Mouse (Mus musculus) retina, embryonic 14.5 days (tissue): ENCODE data around the gene 4933430I17Rik.

Source experiments
- DNase-seq: peaks from one replicate; pipeline ENCODE4 v3.0.0-alpha.2; 2015; ENCODE audit warnings: low spot score

4933430I17Rik gene

DNA sequence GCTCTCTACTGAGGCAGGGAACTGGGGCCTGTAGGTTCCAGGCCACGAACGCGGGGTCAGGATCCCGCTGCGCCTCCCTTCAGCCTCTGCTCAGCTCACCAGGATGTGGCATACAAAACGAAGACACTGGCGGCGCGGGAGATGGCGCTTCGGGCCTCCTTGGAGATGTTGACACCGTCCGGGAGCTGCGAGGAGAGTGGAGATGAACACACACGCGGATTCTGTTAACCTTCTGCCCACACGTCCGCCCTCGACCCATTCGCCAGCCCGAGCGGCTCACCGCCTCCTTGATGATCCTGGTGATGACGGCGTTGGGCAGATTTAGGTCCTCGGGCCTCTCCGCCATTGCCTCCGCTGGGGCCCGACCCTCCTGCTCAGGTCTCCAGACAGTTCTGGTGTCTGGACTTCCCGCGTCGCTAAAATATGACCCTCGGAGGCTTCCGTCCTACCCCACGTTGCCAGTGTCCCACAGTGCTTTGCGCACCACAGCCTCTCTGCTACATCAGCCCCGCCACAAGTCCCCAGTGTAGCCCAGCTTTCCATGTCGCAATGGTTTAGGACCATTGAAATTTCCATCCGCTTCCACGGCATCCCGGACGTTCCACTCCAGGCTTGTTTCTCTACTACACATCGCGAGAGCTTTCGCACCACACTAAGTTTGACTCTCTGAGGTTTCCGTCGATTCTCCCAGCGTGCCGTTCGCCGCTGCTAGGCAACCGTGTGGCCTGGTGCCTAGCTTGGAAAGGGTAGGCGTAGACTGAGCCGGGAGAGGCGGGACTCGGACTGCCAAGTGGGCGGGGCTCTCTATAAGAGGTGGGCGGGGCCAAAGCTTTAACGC, at the start of gene 4933430I17Rik, which contains the start of gene Pole3:
4933430I17Rik (plus strand) TSS at position 719 of the 838 bp plus-strand sequence.
Pole3 (minus strand) TSS at position 418 of the 838 bp plus-strand sequence.
- DNase-seq = peak; percentile 100

DNA sequence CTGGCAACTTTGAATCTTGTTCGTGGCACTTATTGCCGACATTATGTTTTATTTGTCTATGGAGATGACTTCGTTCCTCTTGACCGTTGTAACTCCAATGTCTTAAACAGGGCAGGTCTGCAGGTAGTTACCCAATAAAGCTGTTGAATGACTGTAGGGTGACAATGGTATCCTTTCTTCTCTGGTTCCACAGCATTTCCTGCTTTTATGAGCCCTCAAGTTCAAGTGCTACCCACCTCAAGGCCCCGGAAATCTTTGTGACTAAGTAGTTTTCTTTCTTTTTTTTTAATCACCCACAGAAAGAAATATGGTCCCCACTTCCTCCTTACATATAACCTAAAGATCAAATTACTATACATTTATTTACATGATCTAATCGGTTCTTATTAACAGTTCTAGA, 49.4 kb upstream of the 4933430I17Rik start:
- DNase-seq = no peak

DNA sequence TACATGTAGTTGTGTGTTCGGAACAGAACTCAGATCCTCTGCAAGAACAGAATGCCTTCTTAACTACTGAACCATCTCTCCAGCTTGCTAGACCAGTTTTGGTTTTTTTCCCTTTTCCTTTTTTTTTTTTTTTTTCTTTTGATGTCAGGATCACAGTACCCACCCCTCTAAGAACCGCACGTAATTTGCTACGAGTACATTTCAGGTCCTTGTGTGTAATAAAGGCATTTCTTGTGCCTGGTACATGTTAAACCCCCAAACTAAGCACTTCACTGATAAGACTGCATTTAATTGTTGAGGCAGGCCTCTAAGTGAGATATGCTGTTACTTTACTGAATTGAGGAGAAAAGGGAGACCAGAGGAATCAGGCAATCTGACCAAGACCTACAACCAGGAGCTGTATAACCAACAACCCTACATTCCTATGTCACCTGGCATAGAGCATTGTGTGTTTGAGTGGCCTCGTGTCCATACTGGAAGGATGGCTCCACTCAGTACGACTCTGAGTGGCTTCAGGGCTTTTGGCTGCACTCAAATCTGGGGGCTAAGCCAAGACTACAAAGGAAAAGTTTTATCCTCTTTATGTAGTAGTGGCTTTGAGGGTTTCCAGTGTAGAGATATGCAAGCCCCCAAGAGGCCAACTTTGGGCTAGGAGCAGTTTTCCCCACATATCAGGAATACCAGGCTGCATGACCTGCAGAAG, 47.5 kb upstream of the 4933430I17Rik start:
- DNase-seq = no peak

DNA sequence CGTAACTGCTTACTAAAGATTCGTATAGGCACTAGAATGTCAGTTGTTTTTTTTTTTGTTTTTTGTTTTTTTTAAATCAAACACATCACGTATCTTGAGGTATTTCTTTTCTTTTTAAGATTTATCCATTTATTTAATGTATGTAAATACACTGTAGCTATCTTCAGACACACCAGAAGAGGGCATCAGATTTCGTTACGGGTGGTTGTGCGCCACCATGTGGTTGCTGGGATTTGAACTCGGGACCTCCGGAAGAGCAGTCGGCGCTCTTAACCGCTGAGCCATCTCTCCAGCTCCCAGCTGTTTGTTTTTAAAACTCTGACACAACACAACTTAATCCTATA, 45.6 kb upstream of the 4933430I17Rik start:
- DNase-seq = peak; percentile 37

DNA sequence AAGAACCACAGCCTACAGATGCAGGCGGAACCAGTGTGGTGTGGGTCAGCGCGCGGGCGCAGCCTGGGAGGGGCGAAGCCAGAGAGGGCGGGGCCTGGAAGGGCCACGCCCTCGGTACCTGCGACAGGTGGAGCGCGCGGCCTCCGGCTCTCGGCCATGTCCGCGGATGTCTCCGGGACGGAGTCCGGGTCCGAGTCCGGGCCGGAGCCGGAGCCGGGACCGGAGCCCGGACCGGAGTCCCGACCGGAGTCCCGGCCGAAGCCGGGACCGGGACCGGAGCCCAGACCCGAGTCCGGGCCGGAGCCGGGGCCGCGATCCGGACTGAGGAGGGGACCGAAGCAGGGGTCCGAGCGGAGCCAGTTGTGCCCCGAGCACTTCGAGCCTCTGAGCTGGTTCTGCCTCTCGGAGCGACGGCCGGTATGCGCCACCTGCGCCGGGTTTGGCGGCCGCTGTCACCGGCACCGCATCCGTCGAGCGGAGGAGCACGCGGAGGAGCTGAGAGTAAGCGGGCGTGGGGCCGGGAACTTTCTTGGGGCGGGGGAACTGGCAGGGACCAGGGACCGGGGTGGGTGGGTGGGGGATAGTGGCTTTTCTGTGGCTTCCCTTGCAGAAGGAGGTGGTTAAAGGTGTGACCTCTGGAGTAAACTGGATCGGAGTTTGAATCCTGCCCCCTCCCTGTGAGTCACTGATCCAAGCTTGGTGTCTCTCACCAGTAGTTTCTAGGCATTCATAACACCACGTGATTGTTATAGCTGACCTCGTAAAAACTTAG, 45.0 kb upstream of the 4933430I17Rik start, which contains the start of gene Bspry:
Bspry (plus strand) TSS at position 117 of the 772 bp plus-strand sequence.
- DNase-seq = peak; percentile 37

DNA sequence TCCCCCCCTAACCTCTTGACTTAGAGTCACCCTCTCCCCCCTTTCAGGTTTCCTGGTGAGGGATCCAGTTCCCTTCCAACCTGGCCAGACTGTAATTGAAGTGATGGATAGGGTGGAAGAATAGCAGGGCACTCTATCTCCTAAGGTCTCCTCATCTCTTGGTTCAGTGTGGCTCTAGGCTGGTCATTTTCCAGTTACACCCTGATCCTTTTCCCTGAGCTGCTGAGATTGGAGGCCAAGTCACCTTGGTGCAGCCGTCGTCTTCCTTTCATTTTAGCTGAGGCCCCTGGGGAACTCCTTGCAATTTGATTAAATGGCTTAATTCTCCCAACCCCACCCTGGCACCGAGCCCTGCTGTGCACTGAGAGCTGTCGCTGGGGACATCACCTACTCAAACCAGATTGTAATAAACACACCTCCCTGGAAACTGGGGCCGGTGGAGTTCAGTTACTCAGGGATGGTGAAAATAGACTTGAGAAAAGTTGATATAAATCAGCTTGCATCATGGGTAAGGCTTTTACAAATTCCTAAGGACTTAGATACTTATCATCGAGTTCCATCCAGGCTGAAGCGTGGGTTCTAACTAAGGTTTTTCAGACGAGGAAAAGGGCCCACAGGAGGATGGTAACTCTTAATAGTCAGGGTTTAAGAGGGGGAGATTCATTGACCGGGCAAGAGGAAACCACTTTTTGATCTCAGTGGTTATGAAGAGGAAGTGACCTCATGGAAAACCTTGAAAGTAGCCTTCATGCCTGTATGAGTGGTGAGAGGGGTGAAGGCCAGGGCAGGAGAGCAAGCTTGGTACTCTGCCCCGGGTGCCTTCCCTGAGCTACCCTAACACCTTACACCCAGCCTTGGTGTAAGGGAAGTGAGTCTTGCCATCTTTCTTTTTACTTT, 44.2 kb upstream of the 4933430I17Rik start:
- no peak for DNase-seq

DNA sequence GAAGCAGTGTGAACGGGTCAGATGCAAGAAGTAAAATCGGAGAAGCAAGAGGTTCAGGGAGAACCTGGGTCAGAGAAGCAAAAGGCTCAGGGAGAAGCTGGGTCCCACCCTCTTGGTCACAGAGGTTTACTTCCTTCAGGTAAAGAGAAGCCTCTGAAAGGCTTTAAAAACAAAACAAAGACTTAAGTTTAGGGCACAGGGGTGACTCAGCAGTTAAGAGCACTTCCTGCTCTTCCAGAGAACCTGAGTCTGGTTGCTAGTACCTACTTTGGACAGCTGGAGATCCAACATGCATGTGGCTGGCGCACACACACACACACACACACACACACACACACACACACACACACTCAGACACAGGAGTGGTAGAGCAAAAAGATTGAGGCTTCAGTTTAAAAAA, 40.2 kb upstream of the 4933430I17Rik start:
- DNase-seq = no peak

DNA sequence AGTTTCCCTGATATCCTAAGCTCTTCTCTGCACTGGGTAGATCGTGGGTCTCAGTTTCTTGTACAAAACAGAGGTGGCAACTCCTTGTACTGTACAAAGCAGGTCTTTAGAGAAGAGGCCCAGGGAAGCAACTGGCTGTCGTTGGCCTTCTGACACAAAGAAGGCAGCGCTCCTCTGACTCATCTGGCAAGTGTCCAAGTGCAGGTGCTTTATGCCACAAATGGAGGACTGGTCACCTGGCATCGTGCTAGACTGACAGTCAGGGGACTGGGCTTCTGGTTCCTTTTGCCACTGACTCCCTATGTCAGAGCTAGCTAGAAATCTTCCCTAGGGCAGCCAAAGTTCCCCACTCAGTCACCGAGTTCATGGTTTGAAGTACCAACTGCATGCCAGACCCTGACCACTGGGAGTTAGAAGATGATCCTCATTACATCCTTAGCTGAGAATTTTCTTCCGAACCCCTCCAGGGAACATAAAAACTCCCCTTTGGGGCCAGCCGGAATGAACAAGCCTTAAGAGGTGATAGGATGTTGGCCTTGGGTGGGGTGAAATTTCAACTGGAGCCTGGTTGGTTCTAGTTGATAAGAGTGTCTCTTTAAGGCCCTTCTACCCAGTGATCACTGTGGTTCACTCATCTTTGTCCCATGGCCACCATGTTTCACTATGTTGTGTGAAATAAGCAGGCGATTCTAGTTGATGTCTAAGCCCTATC, 39.6 kb upstream of the 4933430I17Rik start:
- no peak for DNase-seq

DNA sequence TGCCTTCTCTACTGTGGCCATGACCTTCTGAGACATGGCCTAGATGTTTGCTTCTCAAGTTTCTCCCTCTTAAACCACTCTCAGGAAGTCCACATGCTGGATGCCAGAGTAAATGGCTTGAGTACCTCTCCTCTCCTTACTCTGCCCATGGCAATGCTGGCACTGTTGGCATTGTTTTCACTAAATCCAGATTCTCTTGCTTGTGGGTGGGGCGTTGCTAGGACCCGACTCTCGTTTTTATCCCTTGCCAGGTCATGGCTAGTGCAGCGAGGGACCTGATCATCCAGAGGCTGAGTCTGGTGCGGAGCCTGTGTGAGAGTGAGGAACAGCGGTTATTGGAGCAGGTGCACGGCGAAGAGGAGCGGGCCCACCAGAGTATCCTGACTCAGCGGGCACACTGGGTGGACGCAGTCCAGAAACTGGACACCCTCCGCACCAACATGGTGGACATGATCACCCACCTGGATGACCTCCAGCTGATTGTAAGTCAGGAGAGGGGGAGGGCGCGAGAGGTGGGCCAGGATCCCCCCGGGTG, 38.9 kb upstream of the 4933430I17Rik start:
- no peak for DNase-seq

DNA sequence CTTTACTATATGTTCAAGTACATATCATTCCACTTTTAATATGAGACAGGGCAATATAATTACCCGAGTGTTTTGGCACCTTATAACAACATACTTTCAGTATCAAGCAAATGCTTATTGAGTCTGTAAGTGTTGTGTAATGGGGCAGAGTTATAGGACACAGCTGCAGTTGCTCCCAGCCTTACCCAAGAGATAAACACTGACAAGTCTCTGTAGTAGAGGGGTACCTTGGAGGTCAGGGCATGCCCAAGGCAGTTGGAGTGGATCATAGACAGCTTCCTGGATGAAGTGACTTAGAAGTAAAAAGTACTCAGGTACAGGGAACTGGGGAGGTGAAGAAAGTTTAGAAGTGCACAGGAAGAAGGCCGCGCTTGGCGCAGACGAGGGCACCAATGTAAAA, 38.0 kb upstream of the 4933430I17Rik start:
- no peak for DNase-seq

DNA sequence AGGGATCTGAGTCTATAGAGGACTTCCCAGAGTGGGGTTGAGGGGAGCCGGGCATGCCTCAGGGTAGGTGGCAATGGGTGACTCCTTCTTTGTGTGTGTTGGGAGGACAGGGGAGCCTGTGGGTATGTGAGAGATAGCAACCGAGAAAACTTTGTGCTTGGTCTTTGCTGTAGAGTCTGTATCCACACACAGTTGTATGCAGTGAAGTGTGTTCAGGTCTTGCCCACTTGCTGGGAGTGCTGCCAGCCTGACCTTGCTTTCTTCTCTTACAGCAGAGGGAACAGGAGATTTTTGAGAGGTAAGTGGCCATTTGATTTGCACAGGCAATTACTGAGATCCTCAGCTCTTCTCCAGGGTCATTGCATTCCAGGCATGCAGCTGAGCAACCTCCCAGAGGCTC, 37.3 kb upstream of the 4933430I17Rik start:
- no peak for DNase-seq

DNA sequence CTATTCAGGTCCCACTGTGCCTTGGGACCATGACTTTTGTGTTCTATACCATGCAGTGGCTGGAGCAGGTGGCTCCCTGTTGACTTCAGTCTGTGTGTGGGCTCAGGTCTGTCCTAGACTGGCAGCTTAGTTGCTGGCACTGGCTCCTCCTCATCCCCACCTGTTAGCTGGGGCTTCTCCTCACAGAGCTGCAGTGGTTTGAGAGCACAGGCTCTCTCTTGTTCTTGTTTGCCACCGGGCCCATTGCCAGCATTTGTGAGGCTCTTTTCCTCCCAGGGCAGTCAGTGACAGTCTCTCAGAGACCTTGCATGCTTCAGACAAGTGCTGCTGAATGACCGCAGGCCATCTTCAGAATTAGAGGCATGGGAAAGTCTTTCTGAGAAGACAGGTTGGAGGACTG, 32.5 kb upstream of the 4933430I17Rik start:
- no peak for DNase-seq

DNA sequence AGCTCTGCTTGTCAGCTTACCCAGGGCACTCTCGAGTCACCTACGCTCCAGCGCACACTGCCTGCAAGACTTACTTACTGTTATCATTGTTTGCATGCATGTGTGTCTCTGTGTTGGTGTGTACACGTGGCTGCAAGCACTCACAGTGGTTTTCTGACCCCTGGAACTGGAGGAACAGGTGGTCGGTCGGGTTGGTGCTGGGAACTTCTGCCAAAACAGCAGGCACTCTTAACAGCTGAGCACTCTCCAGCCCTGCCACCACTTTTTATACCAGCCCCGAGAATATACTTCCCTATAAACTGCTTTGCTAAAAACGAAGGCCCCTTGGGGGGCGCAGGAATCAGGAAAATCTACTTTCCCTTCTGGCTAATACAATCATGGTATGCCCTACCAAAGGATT, 30.9 kb upstream of the 4933430I17Rik start:
- DNase-seq = no peak

DNA sequence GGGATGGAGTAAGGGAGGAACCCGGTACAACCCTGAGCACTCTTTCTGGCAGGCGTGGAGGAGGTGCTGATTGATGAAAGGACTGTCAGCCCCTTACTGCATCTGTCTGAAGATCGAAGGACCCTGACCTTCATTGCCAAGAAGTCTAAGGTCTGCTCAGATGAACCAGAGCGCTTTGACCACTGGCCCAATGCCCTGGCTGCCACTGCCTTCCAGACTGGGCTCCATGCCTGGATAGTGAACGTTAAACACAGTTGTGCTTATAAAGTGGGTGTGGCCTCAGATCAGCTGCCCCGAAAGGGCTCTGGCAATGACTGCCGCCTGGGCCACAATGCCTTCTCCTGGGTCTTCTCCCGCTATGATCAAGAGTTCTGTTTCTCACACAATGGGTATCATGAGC, 29.2 kb upstream of the 4933430I17Rik start:
- no peak for DNase-seq

DNA sequence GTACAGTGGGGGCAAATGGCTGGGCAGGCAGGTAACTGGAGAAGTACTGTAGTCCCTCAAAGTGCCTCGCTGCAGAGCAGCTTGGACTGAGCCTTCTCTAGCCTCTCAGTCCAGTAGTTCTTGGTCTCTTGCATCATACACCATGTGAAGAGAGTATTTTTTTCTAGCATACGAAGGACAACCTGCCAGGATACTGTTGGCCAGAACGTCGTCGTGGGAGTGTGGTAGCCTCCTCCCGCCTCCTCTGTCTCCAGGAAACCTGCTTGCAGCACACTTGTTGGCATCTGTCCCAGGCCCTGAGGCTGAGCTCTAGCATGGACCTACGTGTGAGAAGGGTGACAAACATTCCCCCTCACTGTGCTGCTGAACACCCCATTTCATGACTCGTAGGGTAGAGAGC, 28.4 kb upstream of the 4933430I17Rik start:
- DNase-seq = no peak

DNA sequence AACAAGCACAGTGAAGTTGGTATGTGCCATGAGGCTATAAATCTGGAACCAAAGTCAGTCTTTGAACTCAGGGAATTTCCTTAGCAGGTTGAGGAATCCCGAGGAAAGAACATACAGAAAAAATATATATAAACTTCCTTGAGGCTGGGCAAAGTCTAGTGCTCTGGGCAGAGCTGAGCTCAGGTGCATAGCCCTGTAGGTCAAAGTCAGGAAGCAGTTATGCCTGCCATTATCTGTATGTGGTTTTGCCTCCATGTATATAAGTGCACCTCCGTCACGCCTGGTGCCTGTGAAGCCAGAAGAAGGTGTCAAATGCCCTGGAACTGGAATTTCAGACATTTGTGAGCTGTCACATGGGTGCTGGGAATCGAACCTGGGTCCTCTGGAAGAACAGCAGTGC, 24.4 kb upstream of the 4933430I17Rik start:
- DNase-seq = no peak

DNA sequence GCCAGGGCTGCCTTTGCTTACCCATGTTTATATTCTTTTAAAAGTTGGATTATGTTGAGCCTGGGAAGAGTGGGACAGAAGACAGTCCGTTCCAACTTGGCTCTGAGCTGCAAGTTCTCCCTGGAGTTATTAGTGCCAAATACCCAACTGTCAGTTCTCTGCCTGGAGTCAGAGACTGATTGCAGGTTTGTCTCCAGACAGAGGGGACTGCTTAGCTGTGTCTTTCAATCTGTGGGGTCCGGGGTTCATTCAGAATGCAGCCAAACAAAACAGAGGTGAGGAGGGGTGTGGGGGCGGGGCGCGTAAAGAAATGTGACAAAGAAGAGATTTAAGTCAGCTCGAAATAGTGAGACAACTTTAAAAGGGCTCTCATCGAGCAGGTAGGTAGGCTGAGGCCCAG, 23.6 kb upstream of the 4933430I17Rik start:
- DNase-seq = no peak

DNA sequence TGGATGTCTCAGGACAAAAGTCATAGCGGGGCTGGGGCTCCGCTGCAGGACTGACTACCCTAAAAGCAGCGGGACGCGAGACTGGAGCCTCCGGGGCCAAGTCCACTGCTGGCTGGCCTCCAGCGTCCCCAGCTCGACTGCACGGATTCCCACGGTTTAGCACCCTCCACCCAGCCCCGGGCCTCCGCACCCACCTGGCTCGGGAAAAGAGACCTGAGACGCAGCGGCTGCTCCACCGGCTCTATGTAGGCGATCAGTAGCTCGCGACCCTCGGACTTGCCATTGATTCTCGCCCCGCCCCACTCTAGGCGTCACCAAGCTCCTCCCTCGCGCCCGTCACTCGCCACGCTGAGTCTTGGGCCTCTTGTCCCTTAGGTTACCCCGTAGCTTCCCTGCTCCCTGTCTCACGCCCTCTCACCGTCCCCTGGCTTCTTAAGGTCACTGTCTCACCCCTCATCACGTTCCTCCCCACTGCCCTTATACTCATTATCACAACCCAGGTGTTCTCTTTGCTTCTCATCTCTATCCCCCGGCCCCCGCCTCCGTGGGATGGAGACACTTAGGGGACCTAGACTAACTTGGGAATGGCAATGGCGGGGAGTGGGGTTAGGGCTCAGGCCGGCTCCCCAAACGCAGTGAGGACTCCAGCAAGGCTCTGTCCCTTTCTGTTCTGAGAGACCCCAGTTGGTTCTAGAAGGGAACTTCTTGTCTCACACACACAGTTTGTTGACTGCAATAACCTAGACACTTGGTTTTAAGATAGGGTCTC, 23.0 kb upstream of the 4933430I17Rik start:
- DNase-seq = peak; percentile 100

DNA sequence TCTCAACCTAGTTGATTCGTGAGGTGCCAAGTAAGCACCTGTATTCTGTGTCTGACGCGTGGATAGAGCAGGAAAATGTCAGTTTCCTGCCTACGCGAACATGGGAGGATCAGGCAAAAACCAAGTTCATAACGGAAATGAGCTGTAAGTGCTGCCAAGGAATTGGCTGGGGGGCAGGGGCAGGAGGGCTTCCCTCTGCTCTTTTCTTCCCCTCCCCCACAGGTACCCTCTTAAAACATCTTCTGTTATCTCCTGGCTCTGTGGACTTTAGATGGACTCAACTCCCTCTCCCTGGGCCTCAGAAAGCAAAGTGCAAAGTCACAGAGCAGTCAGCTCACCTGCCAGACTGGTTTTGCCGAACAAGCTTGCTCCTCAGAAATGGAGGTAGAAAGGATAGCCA, 22.2 kb upstream of the 4933430I17Rik start:
- no peak for DNase-seq
